In the genomic region with DNA sequence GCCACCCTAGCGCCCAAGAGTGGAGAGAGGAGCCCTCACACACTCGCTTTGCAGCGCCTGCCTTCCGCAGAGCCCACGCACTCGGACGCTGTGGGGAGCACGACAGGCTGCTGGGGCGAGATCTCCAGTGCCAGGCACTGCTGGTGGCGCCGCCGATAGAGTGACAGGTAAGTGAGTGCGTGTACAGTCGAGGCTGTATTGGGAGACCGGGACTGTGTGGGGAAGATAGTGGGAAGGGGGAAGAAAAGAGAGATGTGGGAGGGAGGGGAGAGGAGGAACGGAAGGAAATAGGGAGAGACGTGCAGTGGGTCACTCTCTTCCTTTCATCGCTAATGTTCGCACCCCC, we compare ENCODE assay signal across 8 mouse cellular contexts. TPM values are rescaled to one million over a fixed set of nuclear protein-coding genes. Genes with fewer than 3 reads are reported as not detected.
DNase-seq lines count a peak whose midpoint lies in the region; ATAC-seq and TF ChIP-seq lines count a peak whose summit lies in the region.
"Had no signal": no experiment of that assay in that cellular context is flagged by ENCODE, and none has a peak within 500 bp of the region (broad histone marks: within the 10 kb centered on the region; RNA-seq: fewer than 3 reads in every experiment).

Gene Ghsr (plus strand): TSS at position 76 of the 346 bp plus-strand sequence.

- intact Hi-C loops in left cerebral cortex, adult 2 months (cut with DNase I): no loop called here

- 1% methylated on average over 19 of the region's 19 CpGs for WGBS in embryonic facial prominence, embryonic 15.5 days
- 2% methylated on average over 19 of the region's 19 CpGs for WGBS in intestine, embryonic 15.5 days
- WGBS in olfactory bulb, adult 2 months: under 1% methylated on average over 19 of the region's 19 CpGs

- TF ChIP-seq CTCF in left cerebral cortex, adult 2 months (IDR thresholded peaks at IDR 0.05): no peak
- TF ChIP-seq CTCF in olfactory bulb, adult 2 months (IDR thresholded peaks at IDR 0.05; ENCODE audit: insufficient read depth, low read depth, low read length): no peak

- peaks cover 9% of the 10 kb centered on the region for H3K4me1 ChIP-seq in embryonic facial prominence, embryonic 15.5 days
- H3K4me1 ChIP-seq in intestine, embryonic 15.5 days (replicated peaks): peaks cover 8% of the 10 kb centered on the region
- H3K4me1 ChIP-seq in olfactory bulb, adult 2 months (ENCODE audit: control insufficient read depth, insufficient read depth, low read length): peaks cover 13% of the 10 kb centered on the region

- no peak for TF ChIP-seq POLR2A in olfactory bulb, adult 2 months (IDR thresholded peaks at IDR 0.05; ENCODE audit: insufficient read depth, low read depth, low read length)

- no peaks in the 10 kb centered on the region for H3K9me3 ChIP-seq in embryonic facial prominence, embryonic 15.5 days (replicated peaks)
- no peaks in the 10 kb centered on the region for H3K9me3 ChIP-seq in intestine, embryonic 15.5 days

- H3K36me3 ChIP-seq in embryonic facial prominence, embryonic 15.5 days: no peaks in the 10 kb centered on the region
- no peaks in the 10 kb centered on the region for H3K36me3 ChIP-seq in intestine, embryonic 15.5 days

- H3K27me3 ChIP-seq in embryonic facial prominence, embryonic 15.5 days: peaks cover 54% of the 10 kb centered on the region
- H3K27me3 ChIP-seq in intestine, embryonic 15.5 days (replicated peaks): peaks cover 37% of the 10 kb centered on the region

- DNase-seq in left cerebral cortex, adult 2 months (ENCODE audit: extremely low spot score in 1 of 2, low spot score in 2 of 2): peak in 1 of 2 experiments; percentile 18
- no peak for DNase-seq in left cerebral cortex, adult 9 months (ENCODE audit: low spot score in 2 of 2)
- DNase-seq in gastrocnemius, adult 18-20 months (ENCODE audit: low spot score): no peak
- DNase-seq in spleen, adult 18-20 months: no peak

- no peak for ATAC-seq in embryonic facial prominence, embryonic 15.5 days (ENCODE audit: insufficient number of reproducible peaks, low FRiP score, low TSS enrichment, low read depth)
- ATAC-seq in intestine, embryonic 15.5 days: no peak

- peak within 1 kb of the TSS; percentile 28 for H3K4me3 ChIP-seq in left cerebral cortex, adult 2 months
- H3K4me3 ChIP-seq in embryonic facial prominence, embryonic 15.5 days (replicated peaks): peak within 1 kb of the TSS; percentile 23
- H3K4me3 ChIP-seq in intestine, embryonic 15.5 days (replicated peaks): peak within 1 kb of the TSS; percentile 16; the same call in 1 of the 2 replicates
- H3K4me3 ChIP-seq in olfactory bulb, adult 2 months (ENCODE audit: insufficient read depth, low read depth, low read length): peak within 1 kb of the TSS; percentile 30

- peak within 1 kb of the TSS; percentile 39 for H3K4me2 ChIP-seq in embryonic facial prominence, embryonic 15.5 days (replicated peaks)
- peak within 1 kb of the TSS; percentile 50 for H3K4me2 ChIP-seq in intestine, embryonic 15.5 days (replicated peaks)

- H3K27ac ChIP-seq in left cerebral cortex, adult 2 months: no peak within 1 kb of the TSS
- H3K27ac ChIP-seq in embryonic facial prominence, embryonic 15.5 days (replicated peaks): no peak within 1 kb of the TSS
- H3K27ac ChIP-seq in intestine, embryonic 15.5 days: no peak within 1 kb of the TSS
- no peak within 1 kb of the TSS for H3K27ac ChIP-seq in olfactory bulb, adult 2 months (ENCODE audit: insufficient read depth, low read depth, low read length)

- H3K9ac ChIP-seq in embryonic facial prominence, embryonic 15.5 days: no peak within 1 kb of the TSS
- no peak within 1 kb of the TSS for H3K9ac ChIP-seq in intestine, embryonic 15.5 days

RNA-seq across cellular contexts. Expression of gene Ghsr, which starts in this region (rescaled TPM):
- total RNA-seq in left cerebral cortex, adult 2 months (2021): under 1 TPM in 1 of 2 experiments, not detected in 1; 0.18 TPM
- polyA plus RNA-seq in embryonic facial prominence, embryonic 15.5 days (2015; fragmentation: Nextera tagmentation; extraction: Ambion mirVana): not detected in 2 replicates
- not detected in 2 replicates for polyA plus RNA-seq in intestine, embryonic 15.5 days (2015; fragmentation: Nextera tagmentation; extraction: Ambion mirVana)
- polyA plus RNA-seq in olfactory bulb, adult 2 months (2012; ENCODE audit: insufficient read depth, insufficient read length, low replicate concordance, missing spikeins): not detected in 2 replicates
- not detected for total RNA-seq in gastrocnemius, adult 18-20 months (2021)
- total RNA-seq: common myeloid progenitor, adult 5-6 weeks had no signal
